In genomic region chr1:181211920-181212633, GRCm38 (mm10) we compare ENCODE assay signal across 8 mouse cellular contexts. TPM values are rescaled to one million over a fixed set of nuclear protein-coding genes. Genes with fewer than 3 reads are reported as not detected.
DNase-seq lines count a peak whose midpoint lies in the region; ATAC-seq lines count a peak whose summit lies in the region.

Gene Wdr26 (minus strand): TSS chr1:181212001.

- H3K27me3 ChIP-seq in hindbrain, embryonic 11.5 days (ENCODE audit: control insufficient read depth, insufficient read depth, low read length): no peaks in the 10 kb centered on the region

- DNase-seq in MN1 (ENCODE audit: low spot score): peak; percentile 91
- peak; percentile 77 for DNase-seq in cerebellum, adult 8-10 months
- DNase-seq in frontal cortex, adult 2 months (ENCODE audit: extremely low spot score in 1 of 2, low spot score in 1 of 2): peak; percentile 72 to 85
- peak; percentile 88 for DNase-seq in hindbrain, embryonic 11.5 days (ENCODE audit: low spot score)
- peak; percentile 70 to 82 for DNase-seq in layer of hippocampus, postnatal 10 days (ENCODE audit: low spot score in 2 of 2)
- peak; percentile 85 for DNase-seq in lung, postnatal 10 days
- peak; percentile 80 for DNase-seq in ovary, postnatal 36 days (ENCODE audit: low spot score)
- DNase-seq in thymus, postnatal 25 days: peak; percentile 85

- WGBS in hindbrain, embryonic 11.5 days: under 1% methylated on average over 51 of the region's 54 CpGs

- peak within 1 kb of the TSS; percentile 90 for H3K9ac ChIP-seq in hindbrain, embryonic 11.5 days (ENCODE audit: low read depth, low read length)

- H3K9me3 ChIP-seq in hindbrain, embryonic 11.5 days (ENCODE audit: control insufficient read depth, low read length): no peaks in the 10 kb centered on the region

- H3K4me2 ChIP-seq in hindbrain, embryonic 11.5 days (replicated peaks; ENCODE audit: low read depth, low read length): peak within 1 kb of the TSS; percentile 91

- no peaks in the 10 kb centered on the region for H3K36me3 ChIP-seq in hindbrain, embryonic 11.5 days (ENCODE audit: control insufficient read depth, insufficient read depth, low read length)

- H3K4me1 ChIP-seq in hindbrain, embryonic 11.5 days (replicated peaks; ENCODE audit: control insufficient read depth, insufficient read depth, low read length): 0 out of 2 replicates have a peak, but pooled peaks cover 4% of the 10 kb centered on the region

- ATAC-seq in hindbrain, embryonic 11.5 days (ENCODE audit: low FRiP score): peak; percentile 95

- peak within 1 kb of the TSS; percentile 93 for H3K4me3 ChIP-seq in hindbrain, embryonic 11.5 days (ENCODE audit: low read depth, low read length)

- peak within 1 kb of the TSS; percentile 90 for H3K27ac ChIP-seq in hindbrain, embryonic 11.5 days (ENCODE audit: low read depth, low read length)

RNA-seq across cellular contexts. Expression of gene Wdr26, which starts in this region (rescaled TPM):
- 53.0 and 56.8 TPM in 2 replicates for polyA plus RNA-seq in frontal cortex, adult 2 months (2012; rRNA removed)
- polyA plus RNA-seq in hindbrain, embryonic 11.5 days (2014; fragmentation: Nextera tagmentation; extraction: Ambion mirVana): 41.3 and 50.1 TPM in 2 replicates
- total RNA-seq in layer of hippocampus, postnatal 10 days (2021): 100 to 1,000 TPM; 129 to 138 TPM

Comparison
In these comparisons a context has a peak if more than half of its experiments do, and no peak if none do; other contexts are left out.
1. Peak in every context shown above with its lines: DNase-seq, ATAC-seq, H3K4me3 ChIP-seq and H3K27ac ChIP-seq.